Mouse (Mus musculus) cerebellum, adult 2 months (tissue): ENCODE data around the gene Armc2.

Experiments used
- CTCF ChIP-seq: fragments of 200-500 bp; IDR thresholded peaks from 2 replicates; pipeline ENCODE4 v1.5.1; 2011; ENCODE audit warnings: low read depth, mild to moderate bottlenecking, control low read depth, low read length, moderate library complexity, borderline replicate concordance; ENCODE audit not compliant: insufficient read depth
- POLR2A ChIP-seq: fragments of 200-500 bp; IDR thresholded peaks from 2 replicates; pipeline ENCODE4 v1.6.1; 2011; ENCODE audit warnings: low read length, control low read depth, borderline replicate concordance; ENCODE audit not compliant: insufficient read depth

DNA sequence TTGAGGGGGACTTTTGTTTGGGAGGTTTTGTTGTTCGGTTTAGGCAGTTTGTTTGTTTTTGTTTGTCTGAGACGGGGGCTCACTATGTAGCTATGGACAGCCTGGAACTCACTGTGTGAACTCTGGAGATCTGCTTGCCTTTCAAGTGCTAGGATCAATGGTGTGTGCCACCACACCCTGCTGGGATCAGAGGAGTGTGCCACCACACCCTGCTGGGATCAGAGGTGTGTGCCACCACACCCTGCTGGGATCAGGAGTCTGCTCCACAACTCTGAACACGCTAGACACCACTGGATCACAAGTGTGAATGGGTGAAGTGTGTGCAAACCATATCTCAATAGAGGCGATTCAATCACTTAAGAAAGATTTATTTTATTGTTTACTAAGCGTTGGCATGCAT is 46.2 kb upstream of the Armc2 start:
- TF ChIP-seq POLR2A, result no peak
- no peak for TF ChIP-seq CTCF
